Mouse (Mus musculus): ENCODE measurements around the gene Zdhhc11. TPM values are rescaled to one million over a fixed set of nuclear protein-coding genes. Genes with fewer than 3 reads are reported as not detected.
A peak's percentile ranks its signal among the peaks of the same experiment; 100 is the strongest.

Zdhhc11 gene
- not detected in 2 replicates for polyA plus RNA-seq (2015; fragmentation: Nextera tagmentation; extraction: Ambion mirVana)

DNA sequence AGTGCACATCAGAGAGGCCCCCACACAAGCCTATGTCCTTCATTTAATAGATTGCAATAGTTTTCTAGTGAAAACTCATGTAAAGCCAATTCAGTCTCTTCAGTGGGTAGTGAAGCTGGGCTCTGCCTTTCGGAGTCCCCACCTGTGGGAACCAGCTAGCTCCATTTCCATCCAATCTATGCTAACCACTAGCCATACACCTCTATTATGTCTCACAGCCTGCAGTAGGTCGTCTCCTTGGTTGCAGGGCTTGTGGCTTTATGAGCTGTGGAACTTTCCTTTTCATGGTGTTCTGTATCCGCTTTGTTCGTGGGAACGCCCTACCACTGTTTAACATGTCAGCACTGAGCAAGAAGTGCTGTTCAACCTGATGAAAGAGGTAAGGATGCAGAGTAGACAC is at the start of gene Zdhhc11:
Gene Zdhhc11, plus strand, starts transcription at position 301 of the 400 bp plus-strand sequence.
- Histone ChIP-seq H3K27me3 (0 out of 2 replicates have a peak, but pooled peaks cover 4% of the 10 kb centered on the region), H3K36me3 (peaks cover 40% of the 10 kb centered on the region), H3K4me2 (replicated peaks) (no peak within 1 kb of the TSS), H3K9ac (no peak within 1 kb of the TSS), H3K27ac (no peak within 1 kb of the TSS), H3K4me1 (no peaks in the 10 kb centered on the region), H3K4me3 (no peak within 1 kb of the TSS), H3K9me3 (no peaks in the 10 kb centered on the region)
- ATAC-seq (ENCODE audit: low FRiP score, low read depth), result no peak
- WGBS, result 85% methylated on average over 5 of the region's 5 CpGs

DNA sequence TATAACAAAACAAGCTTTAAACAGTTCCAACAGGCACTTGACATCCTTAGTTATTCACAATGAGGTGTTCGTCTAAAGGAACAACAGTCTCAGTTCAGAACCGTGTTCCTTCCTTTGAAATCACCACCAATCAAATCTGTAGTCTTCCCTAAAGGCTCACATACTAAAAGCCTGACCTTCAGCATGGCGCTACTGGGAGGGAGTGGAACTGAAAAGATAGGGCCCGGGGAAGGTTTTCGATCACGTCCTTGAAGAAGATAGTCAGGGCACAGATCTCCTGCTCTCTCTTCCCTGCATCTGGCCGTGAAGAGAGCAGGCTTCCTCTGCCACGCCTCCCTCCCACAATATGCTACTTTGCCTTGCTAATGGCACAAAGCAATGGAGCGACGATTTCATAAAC is 31.4 kb upstream of the Zdhhc11 start:
- peaks cover 70% of the 10 kb centered on the region for H3K36me3 ChIP-seq

DNA sequence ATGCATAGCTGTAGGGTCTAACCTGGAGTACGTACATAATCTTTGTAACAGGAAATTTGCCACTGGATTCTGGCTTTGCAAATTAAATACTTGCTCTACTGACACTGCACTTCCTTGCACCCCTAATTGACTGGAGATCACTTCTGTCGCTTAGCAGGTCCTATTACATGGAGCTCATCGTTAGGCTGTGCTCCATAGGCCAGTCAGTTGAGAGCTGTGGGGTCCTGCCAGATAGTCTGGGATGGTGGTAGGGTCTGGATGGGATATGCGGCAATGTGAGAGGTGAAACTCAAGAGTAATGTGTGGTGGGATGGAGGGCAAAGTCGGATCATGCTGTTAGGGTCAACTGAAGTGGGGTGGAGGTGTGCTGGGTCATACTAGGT is 26.7 kb upstream of the Zdhhc11 start:
- H3K4me1 ChIP-seq, result peaks cover 15% of the 10 kb centered on the region

More for the DNA sequence above, 31.4 kb upstream of the Zdhhc11 start:
- Histone ChIP-seq H3K27me3 (no peaks in the 10 kb centered on the region), H3K9me3 (no peaks in the 10 kb centered on the region), H3K27ac (no peak overlapping the region), H3K4me3 (no peak overlapping the region), H3K4me1 (peaks cover 7% of the 10 kb centered on the region), H3K9ac (no peak overlapping the region), H3K4me2 (replicated peaks) (no peak overlapping the region)
- no peak for ATAC-seq (ENCODE audit: low FRiP score, low read depth)
- WGBS, result 90% methylated on average over 10 of the region's 10 CpGs

DNA sequence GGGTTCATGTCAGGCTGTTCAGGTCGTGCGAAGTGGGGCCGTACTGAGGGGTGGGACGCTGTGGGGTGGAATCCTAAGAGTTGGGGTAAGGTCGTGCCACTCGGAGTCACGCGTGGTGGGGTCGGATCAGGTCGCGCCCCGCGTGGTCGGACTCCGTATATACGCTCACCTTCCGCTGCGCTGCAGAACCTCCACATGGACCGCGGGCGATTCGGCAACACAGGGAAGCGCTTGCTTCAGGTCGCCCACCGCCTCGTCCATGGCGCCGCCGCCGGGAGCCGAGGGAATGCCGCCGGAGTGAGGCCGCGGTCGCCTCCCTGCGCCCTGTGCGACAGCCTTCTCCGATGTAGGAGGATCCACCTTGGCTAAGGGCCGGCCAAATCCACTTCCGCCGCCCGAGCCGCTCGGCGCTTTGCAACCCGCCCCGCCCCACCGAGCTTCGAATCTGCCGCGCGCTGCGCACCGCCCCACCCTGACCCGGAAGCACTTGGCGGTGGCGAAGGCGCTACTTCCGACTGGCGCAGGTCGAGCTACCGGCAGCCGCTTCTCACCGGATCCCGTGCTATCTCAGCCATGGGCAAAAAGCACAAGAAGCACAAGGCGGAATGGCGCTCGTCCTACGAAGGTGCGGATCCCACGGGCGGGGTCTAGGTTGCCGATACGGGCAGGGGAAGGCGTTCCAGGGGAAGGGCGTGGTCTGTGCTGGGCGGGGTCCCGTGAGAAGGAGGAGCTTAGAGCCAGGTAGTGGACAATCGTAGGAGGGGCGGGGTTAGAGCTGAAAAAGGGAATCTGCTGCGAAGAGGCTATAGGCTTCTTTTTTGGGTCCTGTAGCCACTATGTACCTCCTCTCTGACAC is 26.1 kb upstream of the Zdhhc11 start, which contains the start of the genes Trip13 and Brd9:
Gene Trip13, minus strand, starts transcription at position 464 of the 856 bp plus-strand sequence.
Gene Brd9, plus strand, starts transcription at position 491 of the 856 bp plus-strand sequence.
- H3K36me3 ChIP-seq, result peaks cover 58% of the 10 kb centered on the region
- H3K9me3 ChIP-seq, result no peaks in the 10 kb centered on the region
- peak within 1 kb of the TSS; percentile 69 for H3K4me2 ChIP-seq (replicated peaks)
- under 1% methylated on average over 81 of the region's 82 CpGs for WGBS
- H3K27me3 ChIP-seq, result no peaks in the 10 kb centered on the region
- peak; percentile 97 for ATAC-seq (ENCODE audit: low FRiP score, low read depth)
- H3K4me3 ChIP-seq, result peak within 1 kb of the TSS; percentile 80
- peaks cover 15% of the 10 kb centered on the region for H3K4me1 ChIP-seq
- peak within 1 kb of the TSS; percentile 83 for H3K27ac ChIP-seq
- H3K9ac ChIP-seq, result peak within 1 kb of the TSS; percentile 75

More for the DNA sequence above, 26.7 kb upstream of the Zdhhc11 start:
- Histone ChIP-seq H3K4me2 (replicated peaks) (peak overlapping the region; percentile 69), H3K9me3 (no peaks in the 10 kb centered on the region), H3K27me3 (no peaks in the 10 kb centered on the region), H3K27ac (no peak overlapping the region), H3K36me3 (peaks cover 56% of the 10 kb centered on the region), H3K4me3 (peak overlapping the region; percentile 80), H3K9ac (peak overlapping the region; percentile 75)
- no peak for ATAC-seq (ENCODE audit: low FRiP score, low read depth)
- 13% methylated on average over 5 of the region's 5 CpGs for WGBS

DNA sequence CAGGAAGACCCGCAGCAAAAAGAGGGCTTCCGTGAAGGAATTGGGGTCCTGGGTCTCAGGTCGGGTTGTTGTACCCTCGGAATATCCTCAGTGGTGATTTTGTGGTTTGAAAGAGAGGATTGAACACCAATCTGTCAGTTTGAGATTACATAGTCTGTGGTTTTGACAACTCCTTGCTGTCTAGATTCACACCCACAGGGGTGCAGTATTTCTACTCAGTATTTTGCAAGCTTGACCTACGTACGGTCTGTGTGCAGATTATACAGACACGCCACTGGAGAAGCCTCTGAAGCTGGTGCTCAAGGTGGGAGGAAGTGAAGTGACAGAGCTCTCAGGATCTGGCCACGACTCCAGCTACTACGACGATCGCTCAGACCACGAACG is 25.5 kb upstream of the Zdhhc11 start:
- H3K4me3 ChIP-seq, result peak overlapping the region; percentile 80
- H3K27me3 ChIP-seq, result no peaks in the 10 kb centered on the region
- peak overlapping the region; percentile 75 for H3K9ac ChIP-seq
- ATAC-seq (ENCODE audit: low FRiP score, low read depth), result no peak; the same call in 1 of the 2 replicates
- H3K9me3 ChIP-seq, result no peaks in the 10 kb centered on the region
- peaks cover 15% of the 10 kb centered on the region for H3K4me1 ChIP-seq
- peaks cover 60% of the 10 kb centered on the region for H3K36me3 ChIP-seq
- 50% methylated on average over 13 of the region's 13 CpGs for WGBS
- peak overlapping the region; percentile 83; the same call in 1 of the 2 replicates for H3K27ac ChIP-seq
- H3K4me2 ChIP-seq (replicated peaks), result peak overlapping the region; percentile 69

DNA sequence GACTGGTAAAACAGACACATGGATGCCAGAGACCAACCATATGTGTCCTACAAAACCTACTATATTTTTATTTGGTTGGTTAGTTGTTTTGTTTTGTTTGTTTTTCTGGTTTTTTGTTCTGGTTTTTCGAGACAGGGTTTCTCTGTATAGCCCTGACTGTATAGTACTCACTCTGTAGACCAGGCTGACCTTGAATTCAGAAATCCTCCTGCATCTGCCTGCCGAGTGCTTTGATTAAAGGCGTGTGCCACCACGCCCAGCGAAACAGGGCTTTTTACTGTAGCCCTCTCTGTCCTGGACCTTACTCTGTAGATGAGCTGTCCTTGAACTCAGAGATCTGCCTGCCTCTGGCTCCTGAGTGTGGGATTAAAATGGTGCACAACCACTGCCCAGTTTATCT is 24.6 kb upstream of the Zdhhc11 start:
- Histone ChIP-seq H3K4me2 (replicated peaks) (no peak overlapping the region; the same call in 1 of the 2 replicates), H3K27ac (no peak overlapping the region), H3K4me3 (no peak overlapping the region), H3K27me3 (no peaks in the 10 kb centered on the region), H3K4me1 (peaks cover 15% of the 10 kb centered on the region), H3K9me3 (no peaks in the 10 kb centered on the region), H3K36me3 (peaks cover 67% of the 10 kb centered on the region), H3K9ac (no peak overlapping the region)
- ATAC-seq (ENCODE audit: low FRiP score, low read depth), result no peak
- 94% methylated on average over 5 of the region's 5 CpGs for WGBS

DNA sequence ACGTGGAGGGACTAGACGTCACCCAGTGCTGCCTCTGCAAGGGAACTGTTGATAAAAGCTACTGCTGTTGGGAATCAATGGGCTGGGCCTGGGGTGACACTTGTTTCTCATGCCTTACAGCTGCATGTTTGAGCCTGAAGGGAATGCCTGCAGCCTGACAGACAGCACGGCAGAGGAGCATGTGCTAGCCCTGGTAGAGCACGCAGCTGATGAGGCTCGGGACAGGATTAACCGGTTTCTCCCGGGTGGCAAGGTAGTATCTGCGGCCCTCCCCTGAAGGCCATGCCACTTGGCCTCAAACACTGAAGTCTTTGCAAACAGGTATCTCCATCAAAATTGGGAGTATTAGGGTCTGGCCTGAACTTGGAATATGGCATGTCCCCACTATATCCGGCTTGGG is 19.0 kb upstream of the Zdhhc11 start:
- H3K4me3 ChIP-seq, result no peak overlapping the region
- WGBS, result 87% methylated on average over 9 of the region's 9 CpGs
- H3K9ac ChIP-seq, result no peak overlapping the region
- H3K36me3 ChIP-seq, result peaks cover 93% of the 10 kb centered on the region
- no peak for ATAC-seq (ENCODE audit: low FRiP score, low read depth)
- H3K9me3 ChIP-seq, result no peaks in the 10 kb centered on the region
- H3K27ac ChIP-seq, result no peak overlapping the region
- H3K4me2 ChIP-seq (replicated peaks), result no peak overlapping the region
- H3K27me3 ChIP-seq, result no peaks in the 10 kb centered on the region
- H3K4me1 ChIP-seq, result no peaks in the 10 kb centered on the region

DNA sequence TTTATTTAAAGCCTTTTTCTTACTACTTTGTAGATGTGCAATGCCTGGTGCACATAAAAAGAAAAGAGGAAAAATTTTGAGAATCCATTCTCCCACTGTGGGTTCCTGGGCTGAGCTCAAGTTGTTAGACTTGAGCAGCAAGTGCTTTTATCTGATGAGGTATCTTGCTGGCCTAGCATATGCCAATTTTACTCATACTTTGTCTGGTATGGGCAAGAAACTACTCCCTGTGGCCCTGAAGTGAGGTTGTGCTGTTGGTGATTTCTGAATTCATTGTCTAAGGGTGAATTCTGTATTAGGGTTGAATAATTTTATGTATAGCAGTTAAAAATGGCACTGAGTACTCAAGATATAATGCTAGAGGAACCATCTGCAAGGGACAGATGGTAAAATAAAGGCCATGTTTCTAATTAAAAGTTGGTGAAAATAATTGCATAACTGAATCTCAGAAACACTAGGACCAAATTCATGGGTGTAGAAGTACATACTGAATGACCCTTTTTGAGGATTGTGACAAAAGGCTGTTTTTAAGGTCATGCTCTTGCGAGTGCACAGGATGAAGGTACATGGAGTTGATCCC is 10.0 kb upstream of the Zdhhc11 start:
- Histone ChIP-seq H3K27ac (no peak overlapping the region), H3K36me3 (peaks cover 97% of the 10 kb centered on the region), H3K4me2 (replicated peaks) (no peak overlapping the region), H3K9me3 (no peaks in the 10 kb centered on the region), H3K4me1 (no peaks in the 10 kb centered on the region), H3K27me3 (no peaks in the 10 kb centered on the region), H3K4me3 (no peak overlapping the region), H3K9ac (no peak overlapping the region)
- ATAC-seq (ENCODE audit: low FRiP score, low read depth), result no peak
- WGBS, result 96% methylated on average over 1 of the region's 1 CpGs

DNA sequence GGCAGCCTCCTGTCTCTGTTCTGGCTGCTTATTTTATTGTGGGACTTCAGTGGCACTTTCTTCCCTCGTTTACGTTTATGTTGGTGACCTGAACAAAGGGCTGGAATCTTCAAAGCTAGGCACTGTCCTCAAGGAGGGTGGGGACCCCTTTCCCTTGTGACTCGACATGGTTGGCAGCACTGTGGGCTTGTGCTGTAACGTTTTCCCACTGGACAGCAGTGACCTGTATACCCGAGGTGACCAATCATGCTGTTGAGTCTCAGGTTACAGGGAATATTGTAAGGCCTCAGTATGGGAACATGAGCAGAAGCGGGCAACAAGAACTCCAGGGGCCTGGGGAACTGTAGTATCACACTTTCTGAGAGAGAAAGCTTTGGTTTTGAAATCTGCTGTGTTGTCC is 9.0 kb upstream of the Zdhhc11 start:
- H3K36me3 ChIP-seq, result peaks cover 97% of the 10 kb centered on the region

DNA sequence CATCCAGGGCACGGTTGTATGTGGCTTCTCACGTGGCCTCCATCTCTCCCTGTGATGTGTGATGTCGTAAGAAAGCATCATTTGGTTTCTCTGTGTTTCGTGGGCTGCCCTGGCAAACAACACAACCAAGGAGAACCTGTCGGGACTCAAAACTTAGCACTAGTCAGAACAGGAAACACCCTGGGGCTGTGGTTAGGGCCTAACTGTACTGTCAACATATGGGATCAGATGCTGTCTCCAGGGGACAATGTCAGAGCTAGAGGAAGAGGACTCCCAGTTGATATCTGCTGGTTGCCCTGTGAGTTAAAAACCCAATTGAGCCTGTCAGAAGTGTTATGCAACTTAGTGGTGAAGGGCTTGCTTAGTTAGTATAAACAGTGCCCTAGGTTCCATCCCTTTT is 8.1 kb upstream of the Zdhhc11 start:
- Histone ChIP-seq H3K4me1 (no peaks in the 10 kb centered on the region), H3K4me3 (no peak overlapping the region), H3K9me3 (no peaks in the 10 kb centered on the region), H3K27me3 (no peaks in the 10 kb centered on the region), H3K27ac (no peak overlapping the region), H3K9ac (no peak overlapping the region), H3K36me3 (peaks cover 97% of the 10 kb centered on the region), H3K4me2 (replicated peaks) (no peak overlapping the region)
- WGBS, result 87% methylated on average over 5 of the region's 5 CpGs
- no peak for ATAC-seq (ENCODE audit: low FRiP score, low read depth)

More for the DNA sequence above, 9.0 kb upstream of the Zdhhc11 start:
- Histone ChIP-seq H3K4me3 (no peak overlapping the region), H3K9me3 (no peaks in the 10 kb centered on the region), H3K27me3 (no peaks in the 10 kb centered on the region), H3K9ac (no peak overlapping the region), H3K4me1 (no peaks in the 10 kb centered on the region), H3K4me2 (replicated peaks) (no peak overlapping the region), H3K27ac (no peak overlapping the region)
- ATAC-seq (ENCODE audit: low FRiP score, low read depth), result no peak
- WGBS, result 44% methylated on average over 6 of the region's 6 CpGs

DNA sequence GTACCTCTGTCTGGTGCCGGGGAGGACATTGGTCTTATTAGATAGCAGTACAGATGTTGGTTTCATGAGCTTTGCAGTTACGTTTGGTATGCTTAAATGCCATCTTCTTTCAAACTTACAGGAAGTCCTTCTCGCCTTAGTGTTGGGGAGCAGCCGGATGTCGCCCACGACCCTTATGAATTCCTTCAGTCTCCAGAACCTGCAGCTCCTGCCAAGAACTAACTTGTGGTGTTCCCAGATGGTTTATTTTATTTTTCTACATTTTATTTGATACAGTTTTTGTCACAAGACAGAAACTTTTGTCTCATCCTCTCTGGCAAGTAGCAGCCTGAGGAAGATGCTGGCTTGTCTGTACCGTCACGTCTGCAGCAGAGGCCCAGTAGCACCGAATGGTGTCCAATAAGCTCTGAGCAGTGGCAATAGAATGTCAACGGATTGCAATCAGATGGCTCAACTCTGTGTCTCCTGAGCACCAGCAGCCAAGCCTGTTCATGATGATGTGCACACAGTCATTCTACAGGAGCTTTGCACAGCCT is 3.5 kb upstream of the Zdhhc11 start:
- Histone ChIP-seq H3K9me3 (no peaks in the 10 kb centered on the region), H3K36me3 (peaks cover 73% of the 10 kb centered on the region), H3K4me2 (replicated peaks) (no peak overlapping the region), H3K4me3 (no peak overlapping the region), H3K9ac (no peak overlapping the region), H3K27me3 (no peaks in the 10 kb centered on the region), H3K4me1 (no peaks in the 10 kb centered on the region), H3K27ac (no peak overlapping the region)
- no peak for ATAC-seq (ENCODE audit: low FRiP score, low read depth)
- WGBS, result 91% methylated on average over 10 of the region's 10 CpGs

DNA sequence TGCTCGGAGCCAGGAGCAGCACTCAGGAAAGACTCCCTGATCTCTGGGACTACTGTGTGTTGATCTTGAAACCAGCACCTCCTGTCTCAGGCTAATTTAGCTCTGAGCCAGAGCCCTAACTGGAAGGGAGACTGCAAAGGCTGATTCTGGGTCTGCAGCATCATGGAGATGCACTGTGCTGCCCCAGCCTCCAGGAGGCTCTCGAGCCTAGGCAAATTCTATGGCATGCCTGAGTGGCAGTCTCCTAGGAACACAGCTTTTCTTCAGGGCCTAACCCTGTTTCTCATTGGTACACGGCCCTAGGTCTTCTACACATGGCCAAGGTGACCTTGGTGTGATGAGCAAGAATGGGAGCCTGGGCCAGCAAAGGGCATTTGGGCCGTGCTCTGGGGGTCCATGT is 2.5 kb upstream of the Zdhhc11 start:
- Histone ChIP-seq H3K27ac (no peak overlapping the region), H3K4me3 (no peak overlapping the region), H3K9ac (no peak overlapping the region), H3K4me2 (replicated peaks) (no peak overlapping the region), H3K4me1 (no peaks in the 10 kb centered on the region), H3K27me3 (0 out of 2 replicates have a peak, but pooled peaks cover 4% of the 10 kb centered on the region), H3K9me3 (no peaks in the 10 kb centered on the region), H3K36me3 (peaks cover 63% of the 10 kb centered on the region)
- no peak for ATAC-seq (ENCODE audit: low FRiP score, low read depth)
- 87% methylated on average over 4 of the region's 4 CpGs for WGBS
